Mouse (Mus musculus): Measurements from ENCODE around the gene Gm8237. TPM values are rescaled to one million over a fixed set of nuclear protein-coding genes. Genes with fewer than 3 reads are reported as not detected.
"Not testable (repeated sequence)": the region's sequence is repeated elsewhere in the genome, so short reads cannot be mapped to it uniquely, and the experiment has no call there.

Gene Gm8237
- polyA plus RNA-seq (2012), result not detected in 2 replicates

DNA sequence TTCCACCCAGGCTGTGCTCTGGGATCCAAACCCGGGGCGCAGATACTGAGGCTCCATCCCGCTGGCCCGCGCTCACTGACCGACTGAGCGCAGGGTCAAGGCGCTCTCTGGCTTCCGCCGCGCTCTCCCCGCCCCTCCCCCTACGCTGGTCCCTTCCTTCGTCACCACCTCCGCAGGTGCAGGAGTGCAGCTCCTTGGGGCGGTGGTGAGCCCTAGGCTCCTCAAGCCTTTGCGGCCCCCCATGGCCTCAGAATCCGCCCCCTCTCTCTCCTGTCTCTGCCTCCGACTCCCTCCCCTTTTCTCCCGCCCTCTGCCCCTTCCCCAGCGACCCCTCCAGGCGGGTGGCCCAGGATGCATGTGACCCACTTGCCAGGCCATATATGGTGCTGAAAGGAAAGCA is at the start of gene Gm8237:
TSS of gene Gm8237 (minus strand) at position 142 of the 400 bp plus-strand sequence.
- H3K36me3 ChIP-seq (ENCODE audit: control insufficient read depth); H3K4me3 ChIP-seq (replicated peaks); H3K4me1 ChIP-seq (ENCODE audit: control insufficient read depth); H3K9me3 ChIP-seq (ENCODE audit: control insufficient read depth, low read length); H3K27me3 ChIP-seq (ENCODE audit: control insufficient read depth): not testable (repeated sequence)

GRCm38 (mm10) chr14:5923276-5923675 is 43.1 kb upstream of the Gm8237 start:
- H3K36me3 ChIP-seq (ENCODE audit: control insufficient read depth); H3K4me3 ChIP-seq (replicated peaks); H3K9me3 ChIP-seq (ENCODE audit: control insufficient read depth, low read length); H3K4me1 ChIP-seq (ENCODE audit: control insufficient read depth); H3K27me3 ChIP-seq (ENCODE audit: control insufficient read depth): not testable (repeated sequence)

- not testable (repeated sequence) for H3K36me3 ChIP-seq (ENCODE audit: control insufficient read depth); H3K9me3 ChIP-seq (ENCODE audit: control insufficient read depth, low read length); H3K4me1 ChIP-seq (ENCODE audit: control insufficient read depth); H3K27me3 ChIP-seq (ENCODE audit: control insufficient read depth); H3K4me3 ChIP-seq (replicated peaks)
Measured at GRCm38 (mm10) chr14:5918330-5918942, 38.3 kb upstream of the Gm8237 start.

GRCm38 (mm10) chr14:5913701-5914100 is 33.5 kb upstream of the Gm8237 start:
- H3K9me3 ChIP-seq (ENCODE audit: control insufficient read depth, low read length); H3K27me3 ChIP-seq (ENCODE audit: control insufficient read depth); H3K4me1 ChIP-seq (ENCODE audit: control insufficient read depth); H3K4me3 ChIP-seq (replicated peaks); H3K36me3 ChIP-seq (ENCODE audit: control insufficient read depth): not testable (repeated sequence)

DNA sequence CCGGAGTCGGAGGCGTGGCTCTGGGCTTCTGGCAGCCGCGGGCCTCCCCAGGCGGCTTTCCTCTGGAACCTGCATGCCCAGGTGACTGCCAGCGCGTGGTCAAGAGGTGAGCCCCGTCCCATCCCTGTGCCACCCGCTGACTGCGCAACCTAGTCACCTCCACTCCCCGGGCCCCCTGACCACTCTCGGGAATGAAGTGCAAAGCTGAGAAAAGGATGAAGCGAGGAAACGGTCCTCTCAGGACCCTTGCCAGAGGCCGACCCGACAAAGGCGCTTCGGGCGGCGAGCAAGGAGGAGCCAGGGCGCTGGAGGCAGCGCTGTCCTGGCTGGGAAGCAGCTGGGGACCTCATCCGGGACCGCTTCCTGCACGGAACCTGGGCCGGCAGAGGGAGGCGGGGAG is 391 bp downstream of the Gm8237 start:
- H3K36me3 ChIP-seq (ENCODE audit: control insufficient read depth); H3K27me3 ChIP-seq (ENCODE audit: control insufficient read depth); H3K4me1 ChIP-seq (ENCODE audit: control insufficient read depth); H3K4me3 ChIP-seq (replicated peaks); H3K9me3 ChIP-seq (ENCODE audit: control insufficient read depth, low read length): not testable (repeated sequence)

- not testable (repeated sequence) for H3K4me3 ChIP-seq (replicated peaks); H3K27me3 ChIP-seq (ENCODE audit: control insufficient read depth); H3K36me3 ChIP-seq (ENCODE audit: control insufficient read depth); H3K4me1 ChIP-seq (ENCODE audit: control insufficient read depth); H3K9me3 ChIP-seq (ENCODE audit: control insufficient read depth, low read length)
Measured at GRCm38 (mm10) chr14:5879136-5879535, 1.0 kb downstream of the Gm8237 start.

DNA sequence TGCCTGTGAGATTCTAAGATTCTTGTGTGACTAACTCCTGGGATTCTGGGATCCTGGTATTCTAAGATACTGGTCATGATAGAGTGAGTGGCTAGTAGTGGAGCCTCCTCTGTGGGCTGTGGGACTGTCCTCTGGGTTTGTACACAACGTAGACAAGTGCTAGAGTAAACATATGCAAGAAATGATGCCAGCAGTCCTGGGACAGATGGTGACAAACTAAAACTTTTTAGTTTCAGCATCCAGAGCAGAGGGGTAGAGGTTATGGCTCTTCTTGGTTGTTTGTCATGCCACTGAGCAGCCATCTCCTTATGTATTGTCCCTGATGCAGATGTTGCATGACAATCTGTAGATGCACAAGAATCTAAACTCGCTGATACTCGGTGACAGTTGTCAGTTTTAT is 24.3 kb downstream of the Gm8237 start:
- not testable (repeated sequence) for H3K36me3 ChIP-seq (ENCODE audit: control insufficient read depth); H3K4me1 ChIP-seq (ENCODE audit: control insufficient read depth); H3K27me3 ChIP-seq (ENCODE audit: control insufficient read depth); H3K4me3 ChIP-seq (replicated peaks); H3K9me3 ChIP-seq (ENCODE audit: control insufficient read depth, low read length)

DNA sequence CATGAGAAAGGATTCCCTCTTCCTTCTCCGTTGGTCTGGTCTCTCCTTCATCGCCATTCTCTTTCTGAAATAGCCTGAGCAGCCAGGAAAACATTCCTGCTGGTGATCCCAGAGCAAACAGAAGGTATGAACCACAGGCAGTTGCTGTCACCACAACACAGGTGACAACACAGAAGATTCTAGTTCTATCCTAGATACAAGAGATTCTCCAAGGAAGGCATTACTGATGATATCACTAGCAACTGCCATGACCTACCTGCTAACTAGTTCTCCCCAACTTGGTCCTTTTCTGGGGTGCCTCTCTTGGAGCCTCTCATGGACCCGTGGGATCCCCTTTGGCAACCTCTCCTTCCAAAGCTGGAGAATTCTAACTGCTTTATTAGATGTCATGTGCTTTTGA is 50.0 kb downstream of the Gm8237 start, which contains the start of gene Gm3424:
TSS of gene Gm3424 (minus strand) at position 101 of the 400 bp plus-strand sequence.
- H3K4me1 ChIP-seq (ENCODE audit: control insufficient read depth); H3K4me3 ChIP-seq (replicated peaks); H3K27me3 ChIP-seq (ENCODE audit: control insufficient read depth); H3K9me3 ChIP-seq (ENCODE audit: control insufficient read depth, low read length); H3K36me3 ChIP-seq (ENCODE audit: control insufficient read depth): not testable (repeated sequence)

DNA sequence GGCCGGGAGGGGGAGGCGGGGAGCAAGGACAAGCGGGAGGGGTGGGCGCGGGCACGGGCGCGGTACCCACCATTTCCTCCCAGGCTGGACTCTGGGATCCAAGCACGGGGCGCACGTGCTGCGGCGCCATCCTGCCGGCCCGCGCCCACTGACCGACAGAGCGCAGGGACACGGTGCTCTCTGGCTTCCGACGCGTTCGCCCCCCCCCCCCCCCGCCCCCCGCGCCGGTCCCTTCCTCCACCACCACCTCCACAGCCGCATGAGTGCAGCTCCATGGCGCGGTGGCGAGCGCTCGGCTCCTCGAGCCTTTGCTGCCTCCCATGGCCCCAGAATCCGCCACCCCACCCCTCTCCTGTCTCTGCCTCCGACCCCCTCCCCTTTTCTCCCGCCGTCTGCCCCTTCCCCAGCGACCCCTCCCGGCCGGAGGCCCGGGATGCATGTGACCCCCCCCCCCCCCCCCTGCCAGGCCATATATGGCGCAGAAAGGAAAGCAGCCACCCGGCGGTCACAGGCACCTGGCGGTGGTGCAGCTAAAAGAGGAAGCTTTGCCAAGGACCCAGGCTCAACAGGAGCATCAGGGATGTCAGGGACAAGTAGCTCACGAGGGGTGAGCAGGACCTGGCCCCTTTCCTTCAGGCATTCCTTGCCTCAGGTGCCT is 67.4 kb downstream of the Gm8237 start:
- not testable (repeated sequence) for H3K27me3 ChIP-seq (ENCODE audit: control insufficient read depth); H3K4me3 ChIP-seq (replicated peaks); H3K9me3 ChIP-seq (ENCODE audit: control insufficient read depth, low read length); H3K36me3 ChIP-seq (ENCODE audit: control insufficient read depth); H3K4me1 ChIP-seq (ENCODE audit: control insufficient read depth)

Other genes with a start within 250 kb of the Gm8237 start
- not detected in 2 replicates for gene Gm8265, start 247.4 kb downstream of the Gm8237 start, polyA plus RNA-seq (2012)
- not detected in 2 replicates for gene Gm9603, start 192.9 kb downstream of the Gm8237 start, polyA plus RNA-seq (2012)
- gene Gm3373, start 138.8 kb downstream of the Gm8237 start, polyA plus RNA-seq (2012), result not detected in 2 replicates
- gene Gm3383, start 72.4 kb downstream of the Gm8237 start, polyA plus RNA-seq (2012), result not detected in 2 replicates
- not detected in 2 replicates for gene Gm3424, start 50.1 kb downstream of the Gm8237 start, polyA plus RNA-seq (2012)
- not detected in 2 replicates for gene Gm3248, start 81.4 kb upstream of the Gm8237 start, polyA plus RNA-seq (2012)
- gene Gm3453, start 98.8 kb upstream of the Gm8237 start, polyA plus RNA-seq (2012), result 0.03 TPM in 1 of 2 replicates, not detected in the other
- not detected in 2 replicates for gene Gm6337, start 177.9 kb upstream of the Gm8237 start, polyA plus RNA-seq (2012)
- gene Gm8206, start 213.6 kb upstream of the Gm8237 start, polyA plus RNA-seq (2012), result not detected in 2 replicates
- gene Gm3468, start 228.3 kb upstream of the Gm8237 start, polyA plus RNA-seq (2012), result not detected in 2 replicates
- gene Gm3476, start 245.4 kb upstream of the Gm8237 start, polyA plus RNA-seq (2012), result not detected in 2 replicates

All from erythroblast, embryonic 14.5 days (primary cell).